ENCODE assay signal across 18 mouse cellular contexts in the genomic region with DNA sequence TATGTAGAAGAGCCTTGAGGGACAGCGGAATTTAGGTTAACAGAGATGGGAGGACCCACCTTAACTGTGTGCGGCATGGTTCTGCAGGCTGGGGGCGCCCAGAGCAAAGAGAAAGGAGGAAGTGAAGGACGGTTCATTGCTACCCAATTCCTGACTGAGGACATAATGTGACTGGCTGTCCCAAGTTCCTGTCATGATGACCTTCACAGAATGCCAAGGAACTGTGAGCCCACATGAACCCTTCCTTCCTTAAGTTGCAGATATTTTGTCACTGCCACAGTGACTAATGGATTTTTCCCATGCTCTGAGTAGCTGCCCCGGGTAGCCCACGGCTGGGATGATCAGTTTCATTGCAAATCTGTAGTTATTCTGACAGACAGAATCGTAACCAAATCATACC.
A peak's percentile ranks its signal among the peaks of the same experiment; 100 is the strongest.
DNase-seq lines count a peak whose midpoint lies in the region; ATAC-seq and TF ChIP-seq lines count a peak whose summit lies in the region.
"Had no signal": no experiment of that assay in that cellular context is flagged by ENCODE, and none has a peak within 500 bp of the region (broad histone marks: within the 10 kb centered on the region; RNA-seq: fewer than 3 reads in every experiment).

No protein-coding gene starts in this region.

- peak; percentile 24; the same call in 1 of the 2 replicates for TF ChIP-seq CTCF in liver, postnatal 0 days (IDR thresholded peaks at IDR 0.05; ENCODE audit: low read depth)

- WGBS in liver, postnatal 0 days (ENCODE audit: insufficient replicate concordance) = 62% methylated on average over 7 of the region's 7 CpGs
- 68% methylated on average over 7 of the region's 7 CpGs for WGBS in liver, embryonic 11.5 days

- peak; percentile 40 for DNase-seq in adrenal gland, adult 2 months
- DNase-seq in adrenal gland, adult 18-20 months (ENCODE audit: low spot score in 2 of 2) = no peak
- no peak for DNase-seq in liver, postnatal 0 days
- no peak for DNase-seq in liver, embryonic 11.5 days (ENCODE audit: low spot score)
- DNase-seq in adrenal gland, postnatal 14 days = peak; percentile 41
- no peak for DNase-seq in lung, postnatal 14 days
- no peak for DNase-seq in cerebellum, adult 18-20 months
- DNase-seq: cerebellum, adult 8-10 months; cerebellum, postnatal 14 days; gastrocnemius, postnatal 14 days had no signal

- no peak for TF ChIP-seq EP300 in liver, postnatal 0 days (IDR thresholded peaks at IDR 0.05; ENCODE audit: low read depth)

- no peaks in the 10 kb centered on the region for H3K27me3 ChIP-seq in liver, postnatal 0 days (ENCODE audit: insufficient read depth, low read length)
- H3K27me3 ChIP-seq in liver, embryonic 11.5 days (replicated peaks; ENCODE audit: control insufficient read depth, insufficient read depth, low read length) = no peaks in the 10 kb centered on the region
- H3K27me3 ChIP-seq in megakaryocyte, embryonic 14.5 days (replicated peaks) = peaks cover 5% of the 10 kb centered on the region
- H3K27me3 ChIP-seq: embryonic facial prominence, embryonic 12.5 days; forebrain, embryonic 15.5 days; heart, embryonic 12.5 days; hindbrain, embryonic 15.5 days had no signal

- H3K27ac ChIP-seq in liver, postnatal 0 days (ENCODE audit: low read depth) = no peak overlapping the region
- H3K27ac ChIP-seq in liver, embryonic 11.5 days (ENCODE audit: low read depth, low read length) = no peak overlapping the region
- H3K27ac ChIP-seq: embryonic facial prominence, embryonic 12.5 days; forebrain, embryonic 15.5 days; hindbrain, embryonic 10.5 days; hindbrain, embryonic 15.5 days had no signal

- ATAC-seq in liver, postnatal 0 days = no peak
- no peak for ATAC-seq in liver, embryonic 11.5 days (replicated peaks; ENCODE audit: low FRiP score)
- ATAC-seq: forebrain, embryonic 15.5 days; inflammation-experienced regulatory T-cells, adult 6 months; intestine, postnatal 0 days had no signal

- no peak overlapping the region for H3K4me2 ChIP-seq in liver, postnatal 0 days (ENCODE audit: low read depth, low read length)
- H3K4me2 ChIP-seq in liver, embryonic 11.5 days = no peak overlapping the region
- H3K4me2 ChIP-seq: embryonic facial prominence, embryonic 12.5 days; forebrain, embryonic 15.5 days; heart, embryonic 12.5 days; hindbrain, embryonic 15.5 days had no signal

- H3K4me1 ChIP-seq in liver, postnatal 0 days (ENCODE audit: insufficient read depth) = no peaks in the 10 kb centered on the region
- H3K4me1 ChIP-seq in liver, embryonic 11.5 days (replicated peaks; ENCODE audit: control insufficient read depth, insufficient read depth, low read length) = no peaks in the 10 kb centered on the region; the same call in 1 of the 2 replicates
- peaks cover 17% of the 10 kb centered on the region for H3K4me1 ChIP-seq in megakaryocyte, embryonic 14.5 days

- H3K9me3 ChIP-seq in liver, postnatal 0 days (ENCODE audit: low read length) = no peaks in the 10 kb centered on the region
- H3K9me3 ChIP-seq in liver, embryonic 11.5 days (ENCODE audit: control insufficient read depth, low read length) = no peaks in the 10 kb centered on the region
- H3K9me3 ChIP-seq in megakaryocyte, embryonic 14.5 days = no peaks in the 10 kb centered on the region
- H3K9me3 ChIP-seq: embryonic facial prominence, embryonic 12.5 days; forebrain, embryonic 15.5 days; heart, embryonic 12.5 days; hindbrain, embryonic 10.5 days; hindbrain, embryonic 15.5 days had no signal

- no peak overlapping the region for H3K9ac ChIP-seq in liver, postnatal 0 days (replicated peaks)
- H3K9ac ChIP-seq in liver, embryonic 11.5 days (ENCODE audit: low read depth, low read length) = no peak overlapping the region
- H3K9ac ChIP-seq: embryonic facial prominence, embryonic 12.5 days; forebrain, embryonic 15.5 days; heart, embryonic 12.5 days; hindbrain, embryonic 15.5 days had no signal

- H3K36me3 ChIP-seq in liver, postnatal 0 days (replicated peaks; ENCODE audit: insufficient read depth, low read length) = no peaks in the 10 kb centered on the region
- H3K36me3 ChIP-seq in liver, embryonic 11.5 days (ENCODE audit: control insufficient read depth, insufficient read depth, low read length) = no peaks in the 10 kb centered on the region
- no peaks in the 10 kb centered on the region for H3K36me3 ChIP-seq in megakaryocyte, embryonic 14.5 days (replicated peaks; ENCODE audit: low read length)
- H3K36me3 ChIP-seq: embryonic facial prominence, embryonic 12.5 days; forebrain, embryonic 15.5 days; heart, embryonic 12.5 days; hindbrain, embryonic 10.5 days; hindbrain, embryonic 15.5 days had no signal

- no peak overlapping the region for H3K4me3 ChIP-seq in liver, postnatal 0 days (ENCODE audit: low read depth, low read length)
- H3K4me3 ChIP-seq in liver, embryonic 11.5 days (ENCODE audit: low read depth, low read length) = no peak overlapping the region
- peak overlapping the region; percentile 59 for H3K4me3 ChIP-seq in megakaryocyte, embryonic 14.5 days (replicated peaks)
- H3K4me3 ChIP-seq: embryonic facial prominence, embryonic 12.5 days; forebrain, embryonic 15.5 days; heart, embryonic 12.5 days; hindbrain, embryonic 10.5 days; hindbrain, embryonic 15.5 days had no signal

Comparison
In these comparisons a context has a peak if more than half of its experiments do, and no peak if none do; other contexts are left out.
1. DNase-seq: peak in adrenal gland, adult 2 months (single experiment) and adrenal gland, postnatal 14 days (single experiment); none in adrenal gland, adult 18-20 months (0 of 2), liver, postnatal 0 days (single experiment), liver, embryonic 11.5 days (single experiment), lung, postnatal 14 days (single experiment) and cerebellum, adult 18-20 months (0 of 2).